Mouse (Mus musculus) lung, adult 2 months (tissue): Measurements from ENCODE around the gene Tex46.

ENCODE experiments used
- CTCF ChIP-seq: fragments of 200-500 bp; IDR thresholded peaks from 2 replicates; pipeline ENCODE4 v1.5.1; 2011; ENCODE audit warnings: mild to moderate bottlenecking, low read length, control low read depth; ENCODE audit not compliant: insufficient read depth
- POLR2A ChIP-seq: fragments of 200-500 bp; IDR thresholded peaks from 2 replicates; pipeline ENCODE4 v1.6.1; 2011; ENCODE audit warnings: low read depth, mild to moderate bottlenecking, control low read depth, low read length, borderline replicate concordance; ENCODE audit errors: extremely low read depth

- TF ChIP-seq CTCF, result peak; percentile 76
- TF ChIP-seq POLR2A, result peak; percentile 79
Observed at GRCm38 (mm10) chr4:136602568-136602967, 7.7 kb upstream of the Tex46 start, which contains the start of gene Kdm1a.
